Mouse (Mus musculus) erythroid progenitor cell, adult 5-6 weeks (primary cell): ENCODE data around the gene Snx10. TPM values are rescaled to one million over a fixed set of nuclear protein-coding genes. Genes with fewer than 3 reads are reported as not detected.
A peak's percentile ranks its signal among the peaks of the same experiment; 100 is the strongest.
"Not testable (repeated sequence)": the region's sequence is repeated elsewhere in the genome, so short reads cannot be mapped to it uniquely, and the experiment has no call there.

Experiments used
- ATAC-seq: replicated peaks from 2 replicates; pipeline ENCODE4 v1.8.0; 2016; ENCODE audit warnings: moderate number of reproducible peaks, mild to moderate bottlenecking, moderate TSS enrichment, inconsistent platforms; ENCODE audit not compliant: poor library complexity, low FRiP score, severe bottlenecking
- total RNA-seq, 2 experiments: library from RNA; stranded (forward) in 1 of 2; stranded (reverse) in 1 of 2; fragments of 150-400 nt in 1 of 2; fragments of 186-747, 209-891 nt in 1 of 2; gene quantifications; 2 replicates each; pipeline versions ENCODE4 v1.2.3 to v1.2.4; 2015 to 2017; ENCODE audit warnings: low replicate concordance in 2 of 2

Snx10 gene
- total RNA-seq (2015; ENCODE audit: low replicate concordance): 9.7 and 21.4 TPM in 2 replicates
- 12.0 and 13.5 TPM in 2 replicates for total RNA-seq (2017; ENCODE audit: low replicate concordance)

DNA sequence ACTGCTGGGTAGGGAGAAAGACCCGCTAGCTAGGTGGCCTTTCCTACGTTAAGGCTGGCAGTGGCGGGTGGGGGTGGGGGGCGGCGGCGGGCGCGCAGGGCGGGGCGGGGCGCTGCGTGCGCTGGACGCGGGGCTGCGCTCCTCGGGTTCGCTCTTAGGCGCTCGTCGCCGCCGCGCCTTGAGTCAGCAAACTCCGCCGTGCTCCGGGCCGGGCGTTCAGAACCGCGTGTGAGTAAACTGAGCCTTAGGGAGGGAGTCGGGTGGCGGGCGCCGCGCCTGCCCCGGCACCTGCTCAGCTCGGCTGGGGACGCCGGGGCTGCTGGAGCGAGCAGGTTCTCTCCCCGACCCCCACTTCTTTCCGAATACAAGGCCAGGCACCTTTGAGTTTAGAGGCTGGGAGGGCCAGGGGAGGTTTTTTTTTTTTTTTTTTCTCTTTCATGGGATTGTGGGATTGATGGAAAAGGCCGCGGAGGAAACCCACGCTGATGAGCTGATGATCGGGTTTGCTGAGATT, at the start of gene Snx10:
Snx10 (plus strand) TSS at position 95 of the 514 bp plus-strand sequence.
- no peak for ATAC-seq

DNA sequence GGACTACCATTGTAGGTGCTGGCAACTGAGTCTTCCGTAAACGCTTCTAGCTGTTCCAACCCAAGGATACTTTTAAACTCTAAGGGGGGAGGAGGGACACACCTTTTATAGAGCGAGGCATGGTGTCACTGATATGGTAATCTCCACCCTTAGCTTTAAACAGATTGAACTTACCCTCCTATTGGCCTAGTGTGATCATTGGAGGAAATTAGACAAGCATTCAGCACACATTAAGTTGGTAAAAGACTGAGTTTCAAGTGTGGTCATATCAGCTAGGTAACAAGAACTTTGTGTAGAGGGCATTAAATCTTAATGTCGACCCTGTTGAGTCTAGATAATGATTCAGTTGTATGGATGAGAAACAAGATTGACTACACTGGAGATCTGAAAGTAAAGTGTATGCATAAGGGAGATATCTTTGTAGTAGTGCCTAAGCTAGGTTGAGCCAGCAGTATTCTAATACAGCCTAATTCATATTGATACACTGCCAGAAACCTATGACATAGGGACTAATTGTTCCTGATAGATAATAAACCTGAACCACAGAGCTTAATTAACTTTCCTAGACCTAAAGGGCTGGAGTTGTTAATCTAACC, 44.5 kb upstream of the Snx10 start:
- peak; percentile 81 for ATAC-seq

DNA sequence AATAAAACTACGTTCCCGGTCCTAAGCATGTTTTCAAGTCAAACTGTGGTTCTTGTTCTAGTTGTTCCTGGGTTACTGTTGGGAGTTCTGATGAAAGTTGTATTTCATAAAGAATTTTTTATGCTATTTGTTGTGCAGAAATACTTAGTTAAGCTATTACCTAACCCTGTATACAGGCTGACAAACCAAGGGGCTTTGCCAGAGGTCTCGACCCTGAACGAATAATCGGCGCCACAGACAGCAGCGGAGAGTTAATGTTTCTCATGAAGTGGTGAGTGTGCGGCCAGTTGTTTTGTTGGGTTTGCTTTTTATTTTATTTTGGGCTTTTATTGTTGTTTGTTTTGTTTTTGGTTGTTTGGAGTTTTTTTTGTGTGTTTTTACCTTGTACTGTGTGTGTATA, 42.2 kb upstream of the Snx10 start:
- ATAC-seq: no peak

DNA sequence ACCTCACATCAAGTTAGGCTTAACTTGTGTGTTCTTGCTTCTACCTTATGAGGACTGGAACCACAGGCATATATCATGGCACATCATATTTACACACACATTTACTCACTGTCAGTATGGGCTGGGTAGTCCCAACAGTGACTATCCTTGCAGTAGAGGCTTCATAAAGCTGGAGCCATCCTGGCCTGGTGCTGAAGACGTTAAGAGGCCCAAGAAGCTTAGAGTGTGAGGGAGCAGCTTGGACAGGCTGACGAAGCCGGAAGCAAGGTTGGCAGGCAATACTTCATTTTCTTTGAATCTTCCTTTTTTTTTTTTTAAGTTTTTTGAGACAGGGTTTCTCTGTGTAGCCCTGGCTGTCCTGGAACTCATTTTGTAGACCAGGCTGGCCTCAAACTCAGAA, 39.8 kb upstream of the Snx10 start:
- ATAC-seq: no peak

DNA sequence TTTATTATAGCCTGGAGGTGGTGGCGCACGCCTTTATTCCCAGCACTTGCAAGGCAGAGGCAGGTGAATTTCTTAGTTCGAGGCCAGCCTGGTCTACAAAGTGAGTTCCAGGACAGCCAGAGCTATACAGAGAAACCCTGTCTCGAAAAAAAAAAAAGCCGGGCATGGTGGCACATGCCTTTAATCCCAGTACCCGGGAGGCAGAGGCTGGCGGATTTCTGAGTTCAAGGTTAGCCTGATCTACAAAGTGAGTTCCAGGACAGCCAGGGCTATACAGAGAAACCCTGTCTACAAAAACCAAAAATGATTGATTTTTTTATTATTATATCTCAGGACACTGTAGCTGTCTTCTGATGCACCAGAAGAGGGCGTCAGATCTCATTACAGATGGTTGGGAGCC, 39.1 kb upstream of the Snx10 start:
- ATAC-seq: not testable (repeated sequence)

DNA sequence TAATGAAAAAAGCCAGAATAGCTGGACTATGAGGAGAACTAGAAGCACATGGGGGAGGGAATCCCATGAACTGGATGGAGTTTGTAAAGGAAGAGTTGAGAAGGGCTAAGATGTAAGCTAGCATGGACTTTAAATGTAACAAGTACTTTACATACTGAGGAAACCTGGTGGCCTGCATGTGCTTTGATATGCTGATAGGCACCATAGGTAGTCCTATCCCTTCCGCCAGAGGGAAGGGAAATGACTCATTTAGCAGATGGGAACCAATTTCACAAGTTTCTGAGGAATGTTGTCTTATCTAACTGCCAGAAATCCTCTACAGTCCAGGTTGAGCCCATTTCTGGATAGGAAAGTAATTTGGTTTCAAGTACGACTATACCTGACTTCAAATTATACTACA, 38.1 kb upstream of the Snx10 start:
- ATAC-seq: no peak

DNA sequence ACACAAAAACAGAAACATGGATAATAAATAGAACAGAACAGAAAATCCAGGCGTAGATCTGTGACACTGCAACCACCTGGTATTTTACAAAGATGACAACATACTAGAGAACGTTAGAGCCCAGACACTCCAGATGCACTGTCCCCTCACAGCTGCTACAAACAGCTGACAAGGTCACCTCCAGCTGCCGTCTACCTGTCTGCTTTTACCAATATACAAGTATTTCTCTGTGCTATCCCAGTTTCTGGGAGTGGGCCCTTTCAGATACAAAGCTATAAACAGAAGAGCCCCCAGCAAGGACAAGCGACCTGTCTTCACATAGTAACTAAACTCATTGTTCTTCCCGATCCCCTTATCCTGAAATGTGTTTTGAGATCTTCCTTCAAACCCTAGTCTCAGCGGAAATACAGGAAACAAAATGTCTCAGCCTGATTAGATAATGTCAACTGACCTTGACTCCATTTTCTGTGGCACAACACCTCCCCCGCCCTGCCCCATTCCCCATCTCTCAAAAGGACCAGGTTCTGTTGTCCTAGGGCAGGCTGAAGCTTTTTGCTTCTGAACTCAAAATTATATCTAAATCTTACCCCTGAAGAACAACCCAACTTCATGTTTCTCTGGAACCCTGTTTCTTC, 37.5 kb upstream of the Snx10 start:
- ATAC-seq: no peak

DNA sequence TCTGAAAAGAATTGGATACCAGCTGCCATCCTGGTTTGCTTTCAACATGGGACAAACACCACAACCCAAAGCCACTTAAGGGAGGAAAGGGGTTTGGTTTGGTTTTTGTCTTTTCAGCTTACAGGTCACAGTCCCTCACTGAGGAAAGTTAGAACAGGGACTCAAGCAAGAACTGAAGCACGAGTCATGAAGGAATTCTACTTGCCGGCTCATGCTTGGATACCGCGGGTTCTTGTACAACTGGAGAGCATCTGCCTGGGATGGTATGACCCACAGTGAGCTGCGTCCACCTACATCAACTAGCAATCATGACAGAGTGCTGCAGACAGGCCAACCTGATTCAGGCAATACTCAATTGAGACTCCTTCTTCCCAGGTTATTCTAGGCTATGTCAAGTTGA, 37.0 kb upstream of the Snx10 start:
- ATAC-seq: no peak

DNA sequence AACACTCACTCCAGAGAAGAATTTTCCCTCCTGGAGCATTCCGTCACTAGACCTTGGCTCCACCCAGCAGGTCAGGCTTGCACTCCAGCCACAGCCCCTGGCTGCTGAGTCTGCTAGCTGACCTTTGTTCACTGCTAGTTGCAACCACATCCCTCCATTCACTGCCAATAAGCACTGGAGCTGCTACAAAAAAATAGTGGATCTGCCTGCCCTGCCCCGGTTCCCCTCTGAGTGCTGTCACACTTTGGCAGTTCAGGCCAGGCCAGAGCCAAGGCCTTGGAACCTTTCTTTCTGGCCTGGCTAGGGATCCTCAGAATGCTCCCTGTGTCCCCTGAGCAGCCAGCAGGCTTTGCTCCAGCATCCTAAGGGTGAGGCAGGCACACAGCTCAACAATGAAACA, 33.9 kb upstream of the Snx10 start:
- ATAC-seq: no peak

DNA sequence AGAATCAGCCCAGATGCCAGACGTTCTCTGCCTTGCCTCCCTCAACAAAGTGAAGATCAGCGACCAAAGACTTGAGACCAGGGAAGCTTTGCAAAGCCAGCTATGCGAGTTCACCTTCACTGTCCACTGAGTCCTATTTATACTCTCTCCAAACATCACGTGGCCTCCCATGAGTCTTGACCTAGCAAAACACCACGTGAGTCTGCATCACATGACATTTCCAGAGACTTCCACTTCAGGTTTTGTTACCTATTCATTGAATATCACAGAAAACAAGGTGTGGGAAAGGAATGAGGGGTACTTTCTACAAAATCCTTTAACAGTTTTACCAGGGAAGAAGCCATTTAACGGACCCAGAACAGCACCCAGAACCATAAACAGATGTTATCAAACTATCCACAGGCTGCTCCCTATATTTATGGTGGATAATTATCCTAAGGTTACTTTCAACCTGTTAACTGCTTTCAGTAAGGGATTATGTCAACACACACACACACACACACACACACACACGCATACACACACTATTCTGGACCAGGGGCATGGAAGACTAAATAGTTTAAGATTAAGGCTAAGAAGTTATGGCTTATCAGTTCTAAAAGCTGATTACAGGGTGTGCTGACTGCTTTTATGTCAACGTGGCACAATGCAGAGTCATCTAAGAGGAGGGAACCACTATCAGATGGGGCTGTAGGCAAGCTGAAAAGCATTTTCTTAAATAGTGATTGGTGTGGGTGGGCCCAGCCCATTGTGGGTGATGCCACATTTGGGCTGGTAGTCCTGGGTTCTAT, 26.2 kb upstream of the Snx10 start:
- ATAC-seq: no peak

DNA sequence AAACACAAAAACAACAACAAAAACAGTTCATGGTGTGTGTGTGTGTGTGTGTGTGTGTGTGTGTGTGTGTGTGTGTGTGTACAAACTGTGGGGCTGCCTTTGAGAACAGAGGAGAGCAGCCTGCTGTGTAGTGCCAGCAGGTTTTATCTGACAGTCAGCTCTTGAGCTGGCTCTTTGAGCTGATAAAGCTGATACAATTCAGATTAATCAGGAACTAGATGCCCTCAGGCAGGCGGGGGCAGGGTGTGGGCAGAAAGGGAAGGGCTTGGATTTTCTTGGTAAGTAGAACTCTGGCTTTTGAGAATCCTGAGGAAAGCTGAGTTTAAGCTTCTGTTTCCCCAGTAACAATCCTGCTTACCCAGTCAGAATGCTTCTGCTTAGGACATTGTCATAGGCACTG, 18.0 kb upstream of the Snx10 start:
- ATAC-seq: no peak

DNA sequence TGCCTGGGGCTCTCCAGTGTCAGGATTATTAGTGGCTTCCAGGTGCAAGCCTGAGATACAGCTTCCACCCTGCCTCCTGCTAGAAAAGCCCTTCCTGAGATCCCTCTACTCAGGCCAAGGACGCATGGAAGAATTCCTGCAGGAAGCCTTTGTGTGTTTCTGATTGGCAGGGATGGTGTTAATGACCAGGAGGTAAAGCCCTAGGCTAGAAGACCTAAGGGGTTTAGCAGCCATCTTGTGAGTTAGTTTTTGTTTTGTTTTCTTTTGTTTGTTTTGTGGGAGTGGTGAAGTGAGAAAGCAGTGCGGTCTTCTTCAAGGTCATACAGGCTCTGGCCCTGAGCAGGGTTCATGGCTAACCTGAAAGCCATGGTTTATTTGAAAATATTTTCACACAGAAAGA, 16.1 kb upstream of the Snx10 start:
- no peak for ATAC-seq

DNA sequence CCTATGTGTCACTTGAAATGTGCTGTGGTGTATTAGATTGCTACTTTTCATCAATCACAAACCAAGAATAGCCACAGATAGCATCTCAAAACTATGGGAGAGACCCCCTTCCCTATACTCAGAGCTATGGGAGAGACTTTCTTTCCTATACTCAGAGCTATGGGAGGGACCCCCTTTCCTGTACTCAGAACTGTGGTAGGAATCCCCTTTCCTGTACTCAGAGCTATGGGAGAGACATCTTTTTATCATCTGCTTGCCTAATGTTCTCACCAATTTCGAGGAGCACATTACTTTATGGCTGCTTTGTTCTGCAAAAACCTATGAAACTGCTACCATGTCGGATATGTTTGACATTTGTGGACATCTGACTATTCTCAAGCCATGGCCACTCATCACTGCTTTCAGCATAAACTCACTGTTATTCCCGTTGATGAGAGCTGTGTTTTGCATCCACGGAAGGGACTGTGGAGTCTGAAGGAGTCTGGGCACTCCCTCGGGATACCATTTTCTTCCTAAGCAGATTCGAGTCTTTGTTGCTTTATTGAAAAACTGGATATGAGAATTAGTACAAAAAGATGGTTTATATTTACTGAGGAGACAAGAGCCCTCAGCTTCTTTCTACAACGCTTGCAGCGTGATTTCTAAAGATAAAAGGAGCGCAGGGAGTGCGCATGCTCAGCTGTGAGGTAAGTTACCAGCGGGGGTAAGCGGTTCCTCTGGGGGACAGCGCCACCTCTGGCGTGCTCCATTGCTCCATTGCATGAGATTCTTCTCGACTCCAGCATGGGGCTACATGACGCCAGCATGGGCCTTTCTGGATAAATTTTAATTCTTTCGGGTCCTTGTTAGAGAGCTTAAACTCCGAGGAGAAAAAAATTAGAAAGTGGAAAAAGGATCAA, 14.7 kb upstream of the Snx10 start:
- no peak for ATAC-seq

DNA sequence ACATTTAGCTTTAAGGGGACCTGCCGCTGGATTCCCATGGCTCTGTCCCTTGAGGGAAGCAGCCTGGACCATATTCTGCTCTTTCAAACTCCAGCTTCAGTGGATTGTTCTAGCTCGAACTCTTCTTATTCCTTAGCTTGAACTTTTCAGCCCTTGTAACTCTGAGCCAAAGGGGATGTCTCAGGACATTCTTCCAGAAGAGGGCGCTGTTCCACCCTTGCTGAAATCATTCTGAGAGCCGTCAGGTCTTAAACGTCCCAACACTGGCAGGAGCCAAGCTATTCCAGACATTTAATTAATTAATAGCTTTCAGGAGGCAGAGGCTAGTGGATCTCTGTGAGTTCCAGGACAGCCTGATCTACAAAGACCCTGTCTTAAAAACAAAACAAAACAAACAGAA, 13.6 kb upstream of the Snx10 start:
- no peak for ATAC-seq

DNA sequence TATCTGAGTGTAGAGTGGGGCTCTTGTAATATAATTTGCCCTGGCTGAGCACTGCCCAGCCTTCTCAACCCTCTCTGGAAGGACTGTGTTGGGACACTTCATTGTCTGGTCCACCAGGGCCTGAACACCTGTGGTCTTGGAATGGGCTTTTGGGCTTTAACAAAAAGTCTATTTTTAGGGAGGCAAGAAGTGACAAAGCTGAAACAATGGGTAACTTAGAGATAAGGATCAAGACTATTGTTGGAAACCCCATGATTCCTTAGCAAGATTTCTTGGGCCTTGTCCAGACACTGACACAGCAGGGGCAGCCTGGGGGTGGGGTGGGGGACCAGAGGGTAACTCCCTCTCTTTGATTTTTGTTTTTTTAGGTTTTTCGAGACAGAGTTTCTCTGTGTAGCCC, 12.8 kb upstream of the Snx10 start:
- no peak for ATAC-seq

DNA sequence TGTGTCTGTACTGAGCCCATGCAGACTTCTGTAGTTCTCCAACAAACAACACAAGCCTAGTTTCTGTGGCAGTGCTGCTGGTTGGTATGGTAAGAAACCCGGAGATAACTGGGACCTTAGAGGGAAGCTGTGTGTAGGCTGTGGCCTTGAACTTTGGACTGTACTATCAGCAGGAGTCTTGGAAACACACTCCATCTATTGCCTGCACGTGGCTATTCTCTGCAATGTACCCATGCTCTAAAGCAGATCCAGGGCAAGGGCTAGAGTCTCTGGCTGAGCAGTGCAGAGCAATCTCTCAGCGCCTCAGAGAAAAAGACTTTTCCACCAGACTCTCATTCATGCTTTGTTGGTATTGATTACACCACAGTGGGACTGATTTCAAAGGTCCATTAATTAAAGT, 10.0 kb upstream of the Snx10 start:
- no peak for ATAC-seq

DNA sequence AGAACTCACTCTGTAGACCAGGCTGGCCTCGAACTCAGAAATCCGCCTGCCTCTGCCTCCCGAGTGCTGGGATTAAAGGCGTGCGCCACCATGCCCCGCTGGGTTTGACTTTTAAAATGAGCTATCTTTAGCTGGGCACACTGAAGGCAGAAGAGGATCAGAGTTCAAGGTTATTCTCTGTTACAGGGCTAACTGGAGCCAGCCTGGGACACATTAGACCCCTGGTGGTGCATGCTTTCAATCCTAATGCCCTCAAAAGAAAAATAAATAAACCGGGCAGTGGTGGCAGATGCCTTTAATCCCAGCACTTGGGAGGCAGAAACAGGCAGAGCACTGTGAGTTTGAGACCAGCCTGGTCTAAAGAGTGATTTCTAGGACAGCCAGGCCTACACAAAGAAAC, 8.8 kb upstream of the Snx10 start:
- ATAC-seq: no peak

DNA sequence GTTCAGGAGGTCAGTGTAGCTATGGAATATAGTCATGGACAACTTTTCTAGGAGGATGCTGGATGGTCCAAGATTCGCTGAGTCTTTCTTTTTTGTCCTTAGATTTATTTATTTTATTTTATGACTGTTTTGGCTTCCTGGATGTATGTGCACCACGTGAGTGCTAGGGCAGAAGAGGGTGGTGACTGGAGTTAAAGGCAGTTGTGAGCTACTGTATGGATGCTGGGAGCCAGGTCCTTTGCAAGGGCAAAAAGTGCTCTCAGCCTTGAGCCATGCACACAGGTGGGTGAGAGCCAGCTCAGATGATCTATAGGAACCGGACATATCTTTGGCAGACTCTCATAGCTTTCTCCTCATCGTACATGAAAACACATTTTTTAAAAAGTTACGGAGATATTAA, 391 bp upstream of the Snx10 start:
- no peak for ATAC-seq

DNA sequence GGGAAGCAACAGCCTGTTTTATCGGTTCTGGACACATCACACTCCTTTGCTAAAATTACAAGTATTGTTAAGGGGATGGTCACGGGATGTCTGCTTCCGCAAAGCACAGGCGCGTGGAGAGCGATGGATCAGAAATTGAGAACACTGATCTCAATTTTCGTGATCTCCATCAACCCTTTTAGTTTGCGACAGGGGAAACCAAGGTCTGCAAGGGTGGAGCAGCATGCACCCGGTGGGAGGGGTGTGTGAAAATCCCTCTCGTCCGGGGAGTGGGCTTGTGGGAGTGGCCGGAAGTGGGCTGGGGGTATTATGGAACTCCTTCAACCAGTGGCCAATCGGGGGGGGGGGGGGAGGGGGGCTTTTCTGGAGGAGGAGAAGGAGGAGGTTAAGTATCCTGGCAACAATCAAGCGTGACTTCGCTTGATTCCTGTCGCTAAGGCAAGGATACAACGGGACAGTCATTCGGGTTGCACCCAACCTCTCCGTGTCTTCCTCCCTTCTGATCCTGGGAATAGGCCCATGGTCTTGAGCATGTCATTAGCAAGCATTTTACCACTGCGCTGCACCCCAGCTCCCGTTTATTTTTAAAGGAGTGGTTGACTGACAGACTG, 725 bp downstream of the Snx10 start:
- no peak for ATAC-seq

DNA sequence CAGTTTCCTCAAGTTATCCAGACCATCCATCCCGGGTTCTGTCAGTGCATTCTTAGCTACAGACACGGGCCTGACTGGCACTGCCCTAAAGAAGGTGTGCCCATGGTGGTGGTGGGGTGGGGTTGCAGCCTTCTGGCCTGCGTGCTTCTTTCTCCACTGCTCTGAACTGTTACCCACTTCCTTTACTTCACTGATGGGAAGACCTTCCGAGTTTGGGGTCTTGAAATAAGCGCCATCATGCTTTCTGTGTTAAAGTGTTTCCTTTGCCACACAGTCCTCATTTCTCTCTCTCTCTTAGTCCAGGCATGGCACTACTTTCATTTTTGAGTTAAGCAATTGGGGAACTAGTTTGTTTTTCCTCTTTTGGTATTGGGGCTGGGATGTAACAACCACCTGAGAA, 1.3 kb downstream of the Snx10 start:
- ATAC-seq: no peak
